In the genomic region with DNA sequence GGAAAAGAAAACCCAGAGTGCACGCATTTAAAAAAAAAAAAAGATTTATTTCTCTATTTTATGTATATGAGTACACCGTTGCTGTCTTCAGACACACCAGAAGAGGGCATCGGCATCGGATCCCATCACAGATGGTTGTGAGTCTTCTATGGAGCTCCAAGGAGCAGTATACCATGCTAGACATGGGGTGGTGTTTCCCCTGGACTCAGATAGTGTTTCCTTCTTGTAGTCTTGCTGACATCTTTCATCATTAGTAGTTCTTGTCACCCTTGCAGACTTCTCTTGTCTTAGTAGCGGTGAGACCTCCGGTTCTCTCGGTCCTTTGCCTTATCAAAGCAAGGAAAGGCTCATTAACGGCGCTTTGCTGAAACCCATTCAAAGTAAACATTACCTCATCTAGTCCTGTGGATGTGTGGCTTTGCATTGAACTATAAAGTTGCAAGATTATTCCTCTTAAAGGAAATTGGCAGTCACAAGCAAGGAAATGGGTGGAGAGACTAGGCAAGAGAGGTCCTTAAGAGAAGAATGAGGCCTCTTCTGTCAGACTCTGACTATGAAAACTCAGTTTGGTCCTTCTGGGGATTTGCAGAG, we compare ENCODE assay signal across 7 mouse cellular contexts. TPM values are rescaled to one million over a fixed set of nuclear protein-coding genes. Genes with fewer than 3 reads are reported as not detected.
DNase-seq lines count a peak whose midpoint lies in the region; ATAC-seq and TF ChIP-seq lines count a peak whose summit lies in the region.

No protein-coding gene starts in this region.

- no peaks in the 10 kb centered on the region for H3K36me3 ChIP-seq in hindbrain, embryonic 15.5 days
- H3K36me3 ChIP-seq in hindbrain, embryonic 12.5 days: no peaks in the 10 kb centered on the region
- no peaks in the 10 kb centered on the region for H3K36me3 ChIP-seq in forebrain, embryonic 14.5 days (ENCODE audit: control insufficient read depth, insufficient read depth, low read length)
- no peaks in the 10 kb centered on the region for H3K36me3 ChIP-seq in limb, embryonic 14.5 days (ENCODE audit: control insufficient read depth, insufficient read depth, low read length)

- peak overlapping the region; percentile 35 for H3K27ac ChIP-seq in hindbrain, embryonic 15.5 days (replicated peaks)
- H3K27ac ChIP-seq in hindbrain, embryonic 12.5 days: no peak overlapping the region
- H3K27ac ChIP-seq in forebrain, embryonic 14.5 days (ENCODE audit: low read depth, low read length): no peak overlapping the region
- peak overlapping the region; percentile 34; the same call in 1 of the 2 replicates for H3K27ac ChIP-seq in limb, embryonic 14.5 days (replicated peaks; ENCODE audit: low read depth, low read length)

- DNase-seq in NIH3T3 (ENCODE audit: low read depth): peak; percentile 36
- peak; percentile 4 for DNase-seq in forebrain, embryonic 14.5 days (ENCODE audit: low spot score)
- DNase-seq in limb, embryonic 14.5 days (ENCODE audit: low spot score): peak; percentile 44
- no peak for DNase-seq in adrenal gland, postnatal 25 days
- DNase-seq in urinary bladder, postnatal 4 days (ENCODE audit: low spot score in 2 of 2): no peak

- peak overlapping the region; percentile 49 for H3K4me2 ChIP-seq in hindbrain, embryonic 15.5 days
- H3K4me2 ChIP-seq in hindbrain, embryonic 12.5 days (replicated peaks): no peak overlapping the region
- H3K4me2 ChIP-seq in forebrain, embryonic 14.5 days (ENCODE audit: low read length): peak overlapping the region; percentile 39
- no peak overlapping the region for H3K4me2 ChIP-seq in limb, embryonic 14.5 days (replicated peaks; ENCODE audit: low read depth, low read length, severe bottlenecking)

- no peak overlapping the region for H3K4me3 ChIP-seq in hindbrain, embryonic 15.5 days
- no peak overlapping the region for H3K4me3 ChIP-seq in hindbrain, embryonic 12.5 days
- H3K4me3 ChIP-seq in forebrain, embryonic 14.5 days (ENCODE audit: low read depth, low read length): no peak overlapping the region
- no peak overlapping the region for H3K4me3 ChIP-seq in limb, embryonic 14.5 days (replicated peaks; ENCODE audit: low read length)

- WGBS in hindbrain, embryonic 15.5 days: 74% methylated on average over 9 of the region's 9 CpGs
- WGBS in hindbrain, embryonic 12.5 days: 82% methylated on average over 9 of the region's 9 CpGs
- 59% methylated on average over 9 of the region's 9 CpGs for WGBS in forebrain, embryonic 14.5 days
- 62% methylated on average over 9 of the region's 9 CpGs for WGBS in limb, embryonic 14.5 days

- H3K4me1 ChIP-seq in hindbrain, embryonic 15.5 days (replicated peaks): peaks cover 4% of the 10 kb centered on the region; the same call in 1 of the 2 replicates
- H3K4me1 ChIP-seq in hindbrain, embryonic 12.5 days: no peaks in the 10 kb centered on the region
- no peaks in the 10 kb centered on the region for H3K4me1 ChIP-seq in forebrain, embryonic 14.5 days (ENCODE audit: control insufficient read depth, insufficient read depth, low read length)
- peaks cover 9% of the 10 kb centered on the region; the same call in 1 of the 2 replicates for H3K4me1 ChIP-seq in limb, embryonic 14.5 days (ENCODE audit: control insufficient read depth, insufficient read depth, low read length)

- no peaks in the 10 kb centered on the region for H3K9me3 ChIP-seq in hindbrain, embryonic 15.5 days
- no peaks in the 10 kb centered on the region for H3K9me3 ChIP-seq in hindbrain, embryonic 12.5 days (replicated peaks)
- no peaks in the 10 kb centered on the region for H3K9me3 ChIP-seq in forebrain, embryonic 14.5 days (replicated peaks; ENCODE audit: control insufficient read depth, low read length)
- H3K9me3 ChIP-seq in limb, embryonic 14.5 days (ENCODE audit: control insufficient read depth, low read length): no peaks in the 10 kb centered on the region

- H3K9ac ChIP-seq in hindbrain, embryonic 15.5 days: no peak overlapping the region
- no peak overlapping the region for H3K9ac ChIP-seq in hindbrain, embryonic 12.5 days
- no peak overlapping the region for H3K9ac ChIP-seq in forebrain, embryonic 14.5 days (ENCODE audit: low read length)
- no peak overlapping the region for H3K9ac ChIP-seq in limb, embryonic 14.5 days (ENCODE audit: low read depth, low read length, severe bottlenecking)

- H3K27me3 ChIP-seq in hindbrain, embryonic 15.5 days: no peaks in the 10 kb centered on the region
- no peaks in the 10 kb centered on the region for H3K27me3 ChIP-seq in hindbrain, embryonic 12.5 days
- H3K27me3 ChIP-seq in forebrain, embryonic 14.5 days (replicated peaks; ENCODE audit: control insufficient read depth, insufficient read depth, low read length): no peaks in the 10 kb centered on the region
- no peaks in the 10 kb centered on the region for H3K27me3 ChIP-seq in limb, embryonic 14.5 days (ENCODE audit: control insufficient read depth, insufficient read depth, low read length)

- ATAC-seq in hindbrain, embryonic 15.5 days (ENCODE audit: low FRiP score, low read depth): no peak
- no peak for ATAC-seq in hindbrain, embryonic 12.5 days (ENCODE audit: low FRiP score)
- ATAC-seq in forebrain, embryonic 14.5 days: peak; percentile 42
- ATAC-seq in limb, embryonic 14.5 days (ENCODE audit: low FRiP score, low read depth): peak; percentile 35; the same call in 1 of the 2 replicates

- no peak for TF ChIP-seq POLR2A in limb, embryonic 14.5 days (IDR thresholded peaks at IDR 0.05; ENCODE audit: borderline replicate concordance, extremely low read depth, insufficient read depth, insufficient read length)

RNA-seq across cellular contexts. Expression of gene E2f7, which starts 50.1 kb away (rescaled TPM):
- polyA plus RNA-seq in hindbrain, embryonic 15.5 days (2015; fragmentation: Nextera tagmentation; extraction: Ambion mirVana): 6.7 and 9.3 TPM in 2 replicates
- polyA plus RNA-seq in hindbrain, embryonic 12.5 days (2016; fragmentation: Nextera tagmentation; extraction: Ambion mirVana): 22.5 and 26.5 TPM in 2 replicates
- 8.3 and 9.1 TPM in 2 replicates for polyA plus RNA-seq in forebrain, embryonic 14.5 days (2014; fragmentation: Nextera tagmentation; extraction: Ambion mirVana)
- 8.4 and 8.5 TPM in 2 replicates for polyA plus RNA-seq in limb, embryonic 14.5 days (2012; rRNA removed)
- 17.2 and 23.0 TPM in 2 replicates for polyA plus RNA-seq in limb, embryonic 14.5 days (2014; fragmentation: Nextera tagmentation; extraction: Ambion mirVana)
- total RNA-seq in adrenal gland, postnatal 25 days (2021): 2.8 and 2.9 TPM in 2 replicates

Comparison
In these comparisons a context has a peak if more than half of its experiments do, and no peak if none do; other contexts are left out.
1. H3K27ac ChIP-seq: peak in hindbrain, embryonic 15.5 days (single experiment) and limb, embryonic 14.5 days (single experiment); none in hindbrain, embryonic 12.5 days (single experiment) and forebrain, embryonic 14.5 days (single experiment).
2. H3K4me2 ChIP-seq: peak in hindbrain, embryonic 15.5 days (single experiment) and forebrain, embryonic 14.5 days (single experiment); none in hindbrain, embryonic 12.5 days (single experiment) and limb, embryonic 14.5 days (single experiment).
3. ATAC-seq: peak in forebrain, embryonic 14.5 days (single experiment) and limb, embryonic 14.5 days (single experiment); none in hindbrain, embryonic 15.5 days (single experiment) and hindbrain, embryonic 12.5 days (single experiment).
4. DNase-seq: peak in NIH3T3 (single experiment), forebrain, embryonic 14.5 days (single experiment) and limb, embryonic 14.5 days (single experiment); none in adrenal gland, postnatal 25 days (single experiment) and urinary bladder, postnatal 4 days (0 of 2).